Mouse (Mus musculus): ENCODE measurements around the gene Kat6b.
A peak's percentile ranks its signal among the peaks of the same experiment; 100 is the strongest.

Kat6b gene

GRCm38 (mm10) chr14:21706759-21707571, 225.7 kb downstream of the Kat6b start:
- DNase-seq (ENCODE audit: low read depth, low spot score) = peak; percentile 65

DNA sequence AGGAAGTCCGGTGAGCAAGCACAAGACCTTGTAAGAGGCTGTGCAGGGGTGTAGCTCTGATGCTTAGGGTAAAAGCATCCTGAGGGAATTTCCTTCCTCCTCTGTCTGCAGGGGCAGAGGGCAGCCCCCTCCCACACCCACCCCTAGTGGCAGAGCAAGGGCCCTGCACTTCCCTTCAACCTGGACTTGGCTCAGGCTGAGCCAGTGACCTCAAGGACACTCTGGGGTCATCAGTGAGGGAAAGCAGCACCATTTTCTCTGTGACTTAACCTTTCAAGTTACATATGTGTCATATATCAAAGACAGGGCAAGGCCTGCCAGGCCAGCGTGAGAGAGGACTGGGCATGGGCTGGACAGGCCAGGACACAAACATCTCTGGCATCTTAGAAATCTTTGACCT, 228.3 kb downstream of the Kat6b start:
- DNase-seq (ENCODE audit: low read depth, low spot score) = no peak

DNA sequence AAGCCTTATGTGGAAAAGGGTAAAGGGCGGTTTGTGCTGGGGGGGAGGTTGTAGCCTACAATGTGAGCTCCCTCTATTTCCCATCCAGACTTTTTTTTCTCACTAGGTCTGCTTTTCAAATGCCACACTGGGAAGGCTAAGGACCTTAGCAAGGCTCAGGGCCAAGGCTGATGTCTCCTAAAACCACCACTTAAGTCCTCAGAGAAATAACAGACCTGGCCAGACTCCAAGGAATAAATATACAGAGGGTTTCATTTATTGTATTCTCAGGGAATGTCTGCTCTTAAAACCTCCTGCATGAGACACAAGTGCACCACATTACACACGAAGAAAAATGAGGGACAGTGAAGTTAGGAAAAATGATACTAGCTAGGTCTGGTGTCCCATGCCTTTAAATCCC, 230.0 kb downstream of the Kat6b start:
- no peak for DNase-seq (ENCODE audit: low read depth, low spot score)

- peak; percentile 83 for DNase-seq (ENCODE audit: low read depth, low spot score)
These were observed 233.3 kb downstream of the Kat6b start, which contains the start of gene Dupd1 for GRCm38 (mm10) chr14:21714486-21714885. TSS of gene Dupd1 (minus strand) at chr14:21714576.

- no peak for DNase-seq (ENCODE audit: low read depth, low spot score)
These were observed 238.6 kb downstream of the Kat6b start for GRCm38 (mm10) chr14:21719646-21720383.

DNA sequence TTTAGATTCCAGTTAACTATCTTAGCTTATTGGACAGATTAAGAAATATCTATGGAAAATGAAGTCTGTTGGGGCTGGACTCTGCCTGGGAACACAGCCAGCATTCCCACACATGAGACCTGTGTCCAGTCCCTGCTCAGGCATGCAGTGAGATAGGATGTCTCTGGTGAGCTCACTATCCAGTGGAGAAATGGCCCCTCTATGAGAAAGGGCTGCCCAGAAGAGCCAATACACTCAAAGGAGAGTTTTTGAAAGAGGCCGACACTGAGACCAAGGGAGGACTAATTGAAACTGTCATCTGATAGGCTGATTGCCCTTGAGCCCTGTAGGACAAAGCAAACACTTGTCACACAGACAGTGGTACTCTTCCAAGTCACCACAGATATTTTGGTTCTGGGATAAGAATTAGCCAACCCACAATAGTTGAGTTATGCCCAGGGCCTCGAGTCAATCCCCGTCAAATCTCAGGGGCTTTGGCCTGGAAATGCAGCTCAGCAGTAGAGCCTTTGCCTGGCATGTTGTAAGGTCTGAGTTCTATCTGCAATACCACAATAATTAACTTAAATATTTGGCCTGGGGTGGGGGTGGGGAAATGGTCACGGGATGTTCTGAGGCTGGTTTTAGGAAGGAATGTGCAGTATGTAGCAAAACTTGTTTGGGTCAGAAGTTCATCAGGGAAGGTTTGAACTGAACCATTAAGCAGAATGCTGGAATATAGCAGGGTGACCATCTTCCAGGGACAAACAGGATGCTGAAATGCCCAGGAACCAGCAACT, 239.4 kb downstream of the Kat6b start:
- no peak for DNase-seq (ENCODE audit: low read depth, low spot score)
